Mouse (Mus musculus) frontal cortex, postnatal 25 days (tissue): ENCODE results near the gene Fam50b.

Source experiments
- DNase-seq, 2 experiments: peaks; one replicate each; pipeline ENCODE4 v3.0.0; 2022; ENCODE audit warnings: low spot score in 2 of 2

Fam50b gene

GRCm38 (mm10) chr13:34794426-34794825 lies 59.8 kb downstream of the Fam50b start:
- DNase-seq = no peak
